Mouse (Mus musculus) liver, adult (tissue): ENCODE measurements around the gene Abcc12.

ENCODE experiments used
- GATA4 ChIP-seq: IDR thresholded peaks from 2 replicates; pipeline ENCODE4 v1.6.1; 2014; ENCODE audit warnings: mild to moderate bottlenecking, low read length; ENCODE audit not compliant: insufficient replicate concordance

Gene Abcc12

GRCm38 (mm10) chr8:86580458-86580857, at the start of gene Abcc12:
Gene Abcc12 (minus strand): TSS chr8:86580686.
- no peak for TF ChIP-seq GATA4

GRCm38 (mm10) chr8:86630212-86630611, 49.7 kb upstream of the Abcc12 start:
- no peak for TF ChIP-seq GATA4

GRCm38 (mm10) chr8:86624915-86625314, 44.4 kb upstream of the Abcc12 start:
- no peak for TF ChIP-seq GATA4

GRCm38 (mm10) chr8:86623911-86624731, 43.6 kb upstream of the Abcc12 start, which contains the start of gene Lonp2:
Gene Lonp2 (plus strand): TSS chr8:86624043.
- TF ChIP-seq GATA4, result peak; percentile 82; the same call in 1 of the 2 replicates

- TF ChIP-seq GATA4, result no peak
Measured at GRCm38 (mm10) chr8:86623551-86623910, 43.0 kb upstream of the Abcc12 start.

- TF ChIP-seq GATA4, result peak; percentile 58; the same call in 1 of the 2 replicates
Measured at GRCm38 (mm10) chr8:86617759-86618387, 37.4 kb upstream of the Abcc12 start.

- TF ChIP-seq GATA4, result no peak
Measured at GRCm38 (mm10) chr8:86615095-86615769, 34.7 kb upstream of the Abcc12 start.

GRCm38 (mm10) chr8:86613798-86614197, 33.3 kb upstream of the Abcc12 start:
- no peak for TF ChIP-seq GATA4

GRCm38 (mm10) chr8:86604676-86605075, 24.2 kb upstream of the Abcc12 start:
- TF ChIP-seq GATA4, result no peak

- no peak for TF ChIP-seq GATA4
Measured at GRCm38 (mm10) chr8:86603174-86603573, 22.7 kb upstream of the Abcc12 start.

- TF ChIP-seq GATA4, result peak; percentile 53; the same call in 1 of the 2 replicates
Measured at GRCm38 (mm10) chr8:86600311-86600710, 19.8 kb upstream of the Abcc12 start.

GRCm38 (mm10) chr8:86599299-86599698, 18.8 kb upstream of the Abcc12 start:
- no peak for TF ChIP-seq GATA4

GRCm38 (mm10) chr8:86597681-86598080, 17.2 kb upstream of the Abcc12 start:
- no peak for TF ChIP-seq GATA4

GRCm38 (mm10) chr8:86595671-86596070, 15.2 kb upstream of the Abcc12 start:
- TF ChIP-seq GATA4, result no peak

- peak; percentile 10; the same call in 1 of the 2 replicates for TF ChIP-seq GATA4
Measured at GRCm38 (mm10) chr8:86594159-86594796, 13.8 kb upstream of the Abcc12 start.

GRCm38 (mm10) chr8:86593099-86593498, 12.6 kb upstream of the Abcc12 start:
- TF ChIP-seq GATA4, result peak; percentile 93

- TF ChIP-seq GATA4, result no peak
Measured at GRCm38 (mm10) chr8:86588338-86588737, 7.9 kb upstream of the Abcc12 start.
